Mouse (Mus musculus): Measurements from ENCODE around the gene Acoxl.

GRCm38 (mm10) chr2:128046454-128046853, 207.8 kb downstream of the Acoxl start:
- TF ChIP-seq POLR2A (IDR thresholded peaks at IDR 0.05; ENCODE audit: borderline replicate concordance, control insufficient read depth, low read depth, low read length) (no peak), CTCF (IDR thresholded peaks at IDR 0.05; ENCODE audit: control insufficient read depth, insufficient read depth, low read length) (no peak)
